In the genomic region with DNA sequence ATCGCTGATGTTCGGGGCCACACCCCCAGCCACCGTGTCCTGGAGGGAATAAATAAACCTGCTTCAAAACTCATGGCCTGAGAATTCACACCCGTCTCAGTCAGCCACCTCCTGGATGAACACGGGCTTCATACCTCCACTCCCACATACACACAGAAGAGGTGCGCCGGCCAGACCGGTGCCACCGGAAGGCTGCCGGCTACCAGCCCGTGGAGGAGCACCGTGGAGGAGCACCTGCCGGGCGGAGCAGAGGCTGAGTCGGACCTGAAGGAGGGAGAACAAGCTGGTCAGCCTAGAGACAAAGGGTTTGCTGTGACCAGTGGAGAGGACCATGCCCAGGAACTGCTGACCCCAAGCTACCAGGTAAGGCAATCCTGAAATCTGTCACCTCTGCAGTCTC, we compare ENCODE assay signal across 13 mouse cellular contexts.
"Had no signal": no experiment of that assay in that cellular context is flagged by ENCODE, and none has a peak within 500 bp of the region (broad histone marks: within the 10 kb centered on the region; RNA-seq: fewer than 3 reads in every experiment).

A gene (plus strand): TSS at position 78 of the 400 bp plus-strand sequence.

- H3K27ac ChIP-seq: hindbrain, postnatal 0 days; layer of hippocampus, adult 2 months; limb, embryonic 13.5 days; liver, embryonic 14.5 days; midbrain, embryonic 12.5 days; neural tube, embryonic 13.5 days; stomach, embryonic 15.5 days had no signal

- H3K4me1 ChIP-seq: limb, embryonic 13.5 days; neural tube, embryonic 13.5 days had no signal

- H3K4me2 ChIP-seq: limb, embryonic 13.5 days; midbrain, embryonic 12.5 days; neural tube, embryonic 13.5 days; stomach, embryonic 15.5 days had no signal

- H3K9ac ChIP-seq: limb, embryonic 13.5 days; liver, embryonic 14.5 days; midbrain, embryonic 12.5 days; neural tube, embryonic 13.5 days; stomach, embryonic 15.5 days had no signal

- H3K27me3 ChIP-seq: limb, embryonic 13.5 days; midbrain, embryonic 12.5 days; neural tube, embryonic 13.5 days; stomach, embryonic 15.5 days had no signal

- H3K9me3 ChIP-seq: limb, embryonic 13.5 days; midbrain, embryonic 12.5 days; neural tube, embryonic 13.5 days; stomach, embryonic 15.5 days had no signal

- ATAC-seq: hindbrain, postnatal 0 days; midbrain, embryonic 16.5 days had no signal

- DNase-seq: left cerebral cortex, postnatal 4 days; lung, adult 18-20 months; retina, postnatal 1 day; right cerebral cortex, postnatal 4 days; thymus, postnatal 4 days had no signal

- H3K4me3 ChIP-seq: layer of hippocampus, adult 2 months; limb, embryonic 13.5 days; midbrain, embryonic 12.5 days; neural tube, embryonic 13.5 days; stomach, embryonic 15.5 days had no signal
